Comparison of ENCODE assay signal across 13 mouse cellular contexts in the genomic region with DNA sequence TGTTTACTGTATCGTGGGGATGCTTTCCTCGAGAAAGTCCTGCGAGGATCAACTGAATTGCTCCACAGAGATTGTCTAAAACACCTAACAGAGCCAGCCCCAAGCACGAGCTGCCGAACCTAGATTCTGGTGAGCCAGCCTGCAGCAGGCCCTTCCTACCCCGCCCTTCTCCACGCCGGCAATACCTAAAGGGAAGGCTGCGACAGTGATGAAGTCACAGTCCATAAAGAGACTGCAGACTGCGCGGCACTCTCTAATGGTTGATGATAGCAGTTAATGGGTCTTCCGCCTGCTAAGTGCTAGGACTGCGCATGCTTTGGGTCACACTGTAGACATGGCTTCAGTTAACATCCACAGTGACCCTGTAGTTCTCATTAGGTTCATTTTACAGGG. TPM values are rescaled to one million over a fixed set of nuclear protein-coding genes. Genes with fewer than 3 reads are reported as not detected.
DNase-seq lines count a peak whose midpoint lies in the region; ATAC-seq and TF ChIP-seq lines count a peak whose summit lies in the region.
"Had no signal": no experiment of that assay in that cellular context is flagged by ENCODE, and none has a peak within 500 bp of the region (broad histone marks: within the 10 kb centered on the region; RNA-seq: fewer than 3 reads in every experiment).

No protein-coding gene starts in this region.

- no peak for TF ChIP-seq POLR2A in myocyte (IDR thresholded peaks at IDR 0.05; ENCODE audit: insufficient read length, low read depth)

- no peak for ATAC-seq in forebrain, embryonic 12.5 days (ENCODE audit: low FRiP score)
- ATAC-seq in forebrain, embryonic 16.5 days, result no peak
- ATAC-seq in kidney, embryonic 14.5 days (ENCODE audit: low FRiP score, low TSS enrichment), result no peak
- peak; percentile 73 for ATAC-seq in heart, postnatal 0 days (ENCODE audit: insufficient read depth, low read depth)

- no peak overlapping the region for H3K9ac ChIP-seq in forebrain, embryonic 12.5 days
- no peak overlapping the region for H3K9ac ChIP-seq in forebrain, embryonic 16.5 days (replicated peaks; ENCODE audit: low read depth, low read length)
- H3K9ac ChIP-seq in kidney, embryonic 14.5 days (ENCODE audit: low read depth, low read length), result no peak overlapping the region
- no peak overlapping the region for H3K9ac ChIP-seq in heart, postnatal 0 days (replicated peaks; ENCODE audit: low read depth, low read length)

- TF ChIP-seq EP300 in heart, postnatal 0 days (IDR thresholded peaks at IDR 0.05; ENCODE audit: low read depth), result no peak

- peaks cover 14% of the 10 kb centered on the region for H3K79me2 ChIP-seq in myocyte (ENCODE audit: control insufficient read depth, insufficient read depth)

- H3K4me2 ChIP-seq in forebrain, embryonic 12.5 days, result no peak overlapping the region
- H3K4me2 ChIP-seq in forebrain, embryonic 16.5 days (ENCODE audit: low read length), result no peak overlapping the region
- no peak overlapping the region for H3K4me2 ChIP-seq in kidney, embryonic 14.5 days (replicated peaks; ENCODE audit: low read depth, low read length)
- H3K4me2 ChIP-seq in heart, postnatal 0 days (ENCODE audit: low read depth, low read length), result no peak overlapping the region
- H3K4me2 ChIP-seq in myocyte (ENCODE audit: low read depth), result peak overlapping the region; percentile 64

- peak overlapping the region; percentile 86 for H3K27ac ChIP-seq in forebrain, embryonic 12.5 days
- no peak overlapping the region for H3K27ac ChIP-seq in forebrain, embryonic 16.5 days (ENCODE audit: low read length)
- H3K27ac ChIP-seq in kidney, embryonic 14.5 days (ENCODE audit: low read depth, low read length), result peak overlapping the region; percentile 4; the same call in 1 of the 2 replicates
- no peak overlapping the region for H3K27ac ChIP-seq in heart, postnatal 0 days (ENCODE audit: low read depth)
- H3K27ac ChIP-seq: midbrain, embryonic 10.5 days had no signal

- H3K4me3 ChIP-seq in forebrain, embryonic 12.5 days (replicated peaks), result no peak overlapping the region
- no peak overlapping the region for H3K4me3 ChIP-seq in forebrain, embryonic 16.5 days (replicated peaks; ENCODE audit: low read length)
- no peak overlapping the region for H3K4me3 ChIP-seq in kidney, embryonic 14.5 days (ENCODE audit: low read length)
- no peak overlapping the region for H3K4me3 ChIP-seq in heart, postnatal 0 days (ENCODE audit: low read depth, low read length)
- H3K4me3 ChIP-seq in myocyte, result no peak overlapping the region
- H3K4me3 ChIP-seq: midbrain, embryonic 10.5 days had no signal

- no peaks in the 10 kb centered on the region for H3K36me3 ChIP-seq in forebrain, embryonic 12.5 days (replicated peaks)
- H3K36me3 ChIP-seq in forebrain, embryonic 16.5 days (ENCODE audit: control insufficient read depth, insufficient read depth), result no peaks in the 10 kb centered on the region
- no peaks in the 10 kb centered on the region for H3K36me3 ChIP-seq in kidney, embryonic 14.5 days (ENCODE audit: control insufficient read depth, insufficient read depth, low read length)
- no peaks in the 10 kb centered on the region for H3K36me3 ChIP-seq in heart, postnatal 0 days (replicated peaks; ENCODE audit: control insufficient read depth, insufficient read depth, low read length)
- H3K36me3 ChIP-seq in myocyte (ENCODE audit: control insufficient read depth, insufficient read depth), result no peaks in the 10 kb centered on the region
- H3K36me3 ChIP-seq: midbrain, embryonic 10.5 days had no signal

- no peak for TF ChIP-seq CTCF in heart, postnatal 0 days (IDR thresholded peaks at IDR 0.05; ENCODE audit: low read depth)

- intact Hi-C loops in left cerebral cortex, postnatal 4 days (cut with DNase I), result no loop called here

- WGBS in forebrain, embryonic 12.5 days, result 85% methylated on average over 13 of the region's 13 CpGs
- 85% methylated on average over 13 of the region's 13 CpGs for WGBS in forebrain, embryonic 16.5 days
- 34% methylated on average over 13 of the region's 13 CpGs for WGBS in kidney, embryonic 14.5 days
- 41% methylated on average over 13 of the region's 13 CpGs for WGBS in heart, postnatal 0 days

- no peak overlapping the region for H3ac ChIP-seq in myocyte (ENCODE audit: control insufficient read depth, insufficient read length)

- H3K9me3 ChIP-seq in forebrain, embryonic 12.5 days, result no peaks in the 10 kb centered on the region
- no peaks in the 10 kb centered on the region for H3K9me3 ChIP-seq in forebrain, embryonic 16.5 days (ENCODE audit: control insufficient read depth, low read length)
- no peaks in the 10 kb centered on the region for H3K9me3 ChIP-seq in kidney, embryonic 14.5 days (ENCODE audit: control insufficient read depth, low read length)
- no peaks in the 10 kb centered on the region for H3K9me3 ChIP-seq in heart, postnatal 0 days (replicated peaks; ENCODE audit: control insufficient read depth, low read length)
- H3K9me3 ChIP-seq: midbrain, embryonic 10.5 days had no signal

- H3K4me1 ChIP-seq in forebrain, embryonic 12.5 days, result peaks cover 56% of the 10 kb centered on the region
- H3K4me1 ChIP-seq in forebrain, embryonic 16.5 days (replicated peaks; ENCODE audit: control insufficient read depth, insufficient read depth, low read length), result peaks cover 32% of the 10 kb centered on the region
- peaks cover 40% of the 10 kb centered on the region for H3K4me1 ChIP-seq in kidney, embryonic 14.5 days (ENCODE audit: control insufficient read depth, insufficient read depth, low read length)
- H3K4me1 ChIP-seq in heart, postnatal 0 days (ENCODE audit: control insufficient read depth, insufficient read depth), result peaks cover 27% of the 10 kb centered on the region; the same call in 1 of the 2 replicates

- DNase-seq in kidney, adult 18-20 months, result no peak
- peak; percentile 35 for DNase-seq in heart, postnatal 0 days (ENCODE audit: low spot score)
- DNase-seq in layer of hippocampus, postnatal 36 days, result no peak
- DNase-seq in left cerebral cortex, postnatal 4 days, result no peak
- DNase-seq: gastrocnemius, postnatal 36 days; kidney, postnatal 25 days; lung, adult 2 months; thymus, adult 18-20 months had no signal

- H3K27me3 ChIP-seq in forebrain, embryonic 12.5 days, result no peaks in the 10 kb centered on the region
- H3K27me3 ChIP-seq in forebrain, embryonic 16.5 days (replicated peaks; ENCODE audit: control insufficient read depth, insufficient read depth, low read length), result no peaks in the 10 kb centered on the region
- no peaks in the 10 kb centered on the region for H3K27me3 ChIP-seq in kidney, embryonic 14.5 days (ENCODE audit: control insufficient read depth, insufficient read depth, low read length)
- no peaks in the 10 kb centered on the region for H3K27me3 ChIP-seq in heart, postnatal 0 days (ENCODE audit: control insufficient read depth, insufficient read depth, low read length)
- no peaks in the 10 kb centered on the region for H3K27me3 ChIP-seq in myocyte (ENCODE audit: control insufficient read depth, insufficient read depth, insufficient read length)

TF ChIP-seq in myocyte, 11 proteins besides CTCF, POLR2A, EP300 and RAD21:
- TF ChIP-seq E2F4 (IDR thresholded peaks at IDR 0.05; ENCODE audit: insufficient read depth) (no peak), REST (IDR thresholded peaks at IDR 0.05; ENCODE audit: insufficient read depth, insufficient read length) (no peak), MYOG (IDR thresholded peaks at IDR 0.05; ENCODE audit: control insufficient read depth in 1 of 3, insufficient read depth in 1 of 3, insufficient read length in 2 of 3, low read depth in 2 of 3) (no peak), MYOD1 (IDR thresholded peaks at IDR 0.05; ENCODE audit: control insufficient read depth in 1 of 3, insufficient read length in 2 of 3, low read depth in 2 of 3) (no peak), USF1 (IDR thresholded peaks at IDR 0.05; ENCODE audit: low read depth) (no peak), TCF12 (IDR thresholded peaks at IDR 0.05; ENCODE audit: insufficient read depth, poor library complexity, severe bottlenecking) (no peak), POLR2AphosphoS2 (IDR thresholded peaks at IDR 0.05; ENCODE audit: insufficient read length, low read depth) (no peak), MAX (IDR thresholded peaks at IDR 0.05; ENCODE audit: low read depth) (no peak), TCF3 (IDR thresholded peaks at IDR 0.05; ENCODE audit: insufficient read length, low read depth) (no peak), CEBPB (IDR thresholded peaks at IDR 0.05; ENCODE audit: insufficient read depth, poor library complexity, severe bottlenecking) (no peak), SRF (IDR thresholded peaks at IDR 0.05; ENCODE audit: control insufficient read depth, insufficient read length, low read depth) (no peak)

RNA-seq across cellular contexts. Expression of a gene that starts 38.4 kb away (rescaled TPM):
- 20.9 and 22.5 TPM in 2 replicates for polyA plus RNA-seq in forebrain, embryonic 12.5 days (2016; fragmentation: Nextera tagmentation; extraction: Ambion mirVana)
- polyA plus RNA-seq in forebrain, embryonic 16.5 days (2015; fragmentation: Nextera tagmentation; extraction: Ambion mirVana), result 17.1 and 21.2 TPM in 2 replicates
- 24.7 and 26.9 TPM in 2 replicates for polyA plus RNA-seq in kidney, embryonic 14.5 days (2014; fragmentation: Nextera tagmentation; extraction: Ambion mirVana)
- total RNA-seq in heart, postnatal 0 days (2014; rRNA removed; ENCODE audit: low replicate concordance), result 12.3 and 29.2 TPM in 2 replicates
- 2.6 TPM in 2 replicates for polyA plus RNA-seq in heart, postnatal 0 days (2015; fragmentation: Nextera tagmentation; extraction: Ambion mirVana)
- 16.5 TPM for polyA plus RNA-seq in myocyte (2012; fragmentation: generic; extraction: Trizol)
- 10 to 100 TPM; 57.8 to 61.7 TPM for total RNA-seq in layer of hippocampus, postnatal 36 days (2021)
- total RNA-seq in left cerebral cortex, postnatal 4 days (2021), result 10 to 100 TPM; 81.9 to 94.0 TPM

Comparison
In these comparisons a context has a peak if more than half of its experiments do, and no peak if none do; other contexts are left out.
1. H3K27ac ChIP-seq: peak in forebrain, embryonic 12.5 days (single experiment) and kidney, embryonic 14.5 days (single experiment); none in forebrain, embryonic 16.5 days (single experiment) and heart, postnatal 0 days (single experiment).